Mouse (Mus musculus): ENCODE measurements around the gene Efs.
A peak's percentile ranks its signal among the peaks of the same experiment; 100 is the strongest.
"Not testable (repeated sequence)": the region's sequence is repeated elsewhere in the genome, so short reads cannot be mapped to it uniquely, and the experiment has no call there.

The Efs gene

GRCm38 (mm10) chr14:54925349-54926342 is at the start of gene Efs:
Gene Efs (minus strand): TSS chr14:54926126.
- peak; percentile 22 for DNase-seq

GRCm38 (mm10) chr14:54974068-54974791 is 48.3 kb upstream of the Efs start:
- DNase-seq, result no peak

- DNase-seq, result not testable (repeated sequence)
Measured at GRCm38 (mm10) chr14:54972786-54973185, 46.9 kb upstream of the Efs start.

- DNase-seq, result no peak
Measured at GRCm38 (mm10) chr14:54968344-54968743, 42.4 kb upstream of the Efs start.

- DNase-seq, result no peak
Measured at GRCm38 (mm10) chr14:54967874-54968273, 41.9 kb upstream of the Efs start.

GRCm38 (mm10) chr14:54966320-54966977 is 40.5 kb upstream of the Efs start, which contains the start of gene Myh6:
Gene Myh6 (minus strand): TSS chr14:54966927.
- no peak for DNase-seq

- no peak for DNase-seq
Measured at GRCm38 (mm10) chr14:54965631-54966030, 39.7 kb upstream of the Efs start.

GRCm38 (mm10) chr14:54965044-54965443 is 39.1 kb upstream of the Efs start:
- DNase-seq, result no peak

GRCm38 (mm10) chr14:54963727-54964126 is 37.8 kb upstream of the Efs start:
- no peak for DNase-seq

- no peak for DNase-seq
Measured at GRCm38 (mm10) chr14:54962714-54963113, 36.8 kb upstream of the Efs start.

GRCm38 (mm10) chr14:54961487-54961886 is 35.6 kb upstream of the Efs start:
- DNase-seq, result no peak

GRCm38 (mm10) chr14:54960769-54961168 is 34.8 kb upstream of the Efs start:
- no peak for DNase-seq

- not testable (repeated sequence) for DNase-seq
Measured at GRCm38 (mm10) chr14:54959853-54960613, 34.1 kb upstream of the Efs start.

- DNase-seq, result no peak
Measured at GRCm38 (mm10) chr14:54959197-54959596, 33.3 kb upstream of the Efs start.

- no peak for DNase-seq
Measured at GRCm38 (mm10) chr14:54958503-54958902, 32.6 kb upstream of the Efs start.

- no peak for DNase-seq
Measured at GRCm38 (mm10) chr14:54956533-54956932, 30.6 kb upstream of the Efs start.

- no peak for DNase-seq
Measured at GRCm38 (mm10) chr14:54955481-54955880, 29.6 kb upstream of the Efs start.

GRCm38 (mm10) chr14:54954474-54954873 is 28.5 kb upstream of the Efs start:
- DNase-seq, result no peak

GRCm38 (mm10) chr14:54953664-54954206 is 27.8 kb upstream of the Efs start:
- no peak for DNase-seq

- no peak for DNase-seq
Measured at GRCm38 (mm10) chr14:54951587-54951986, 25.7 kb upstream of the Efs start.

GRCm38 (mm10) chr14:54950493-54950892 is 24.6 kb upstream of the Efs start:
- DNase-seq, result no peak

- no peak for DNase-seq
Measured at GRCm38 (mm10) chr14:54948781-54949180, 22.9 kb upstream of the Efs start.

All from lung, postnatal 36 days (tissue).